Mouse (Mus musculus) right cerebral cortex, postnatal 14 days (tissue): ENCODE data around the gene Fuom.
"Not testable (repeated sequence)": the region's sequence is repeated elsewhere in the genome, so short reads cannot be mapped to it uniquely, and the experiment has no call there.

Source experiments
- DNase-seq: peaks from one replicate; pipeline ENCODE4 v3.0.0; 2022

The Fuom gene

GRCm38 (mm10) chr7:140101993-140102860 is at the start of gene Fuom:
Gene Fuom (minus strand): TSS chr7:140102441.
- DNase-seq, result peak; percentile 79

DNA sequence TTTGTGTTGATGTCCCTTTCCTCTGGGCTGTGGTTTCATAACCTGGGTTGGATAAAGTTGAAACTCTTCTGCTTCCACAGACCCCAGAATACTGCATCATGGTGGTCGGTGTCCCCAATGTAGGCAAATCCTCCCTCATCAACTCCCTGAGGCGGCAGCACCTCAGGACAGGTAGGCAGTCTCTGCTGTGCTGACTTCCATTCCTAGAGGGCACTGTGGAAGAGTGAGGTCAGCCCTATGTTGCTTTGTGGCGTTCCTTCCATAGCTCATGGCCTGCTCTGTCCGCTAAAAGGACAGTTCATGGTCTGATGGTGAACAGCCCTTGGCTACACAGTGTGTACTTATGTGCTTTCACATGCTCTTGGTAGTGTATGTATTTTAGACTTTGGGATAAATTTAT is 42.3 kb upstream of the Fuom start:
- DNase-seq, result no peak

DNA sequence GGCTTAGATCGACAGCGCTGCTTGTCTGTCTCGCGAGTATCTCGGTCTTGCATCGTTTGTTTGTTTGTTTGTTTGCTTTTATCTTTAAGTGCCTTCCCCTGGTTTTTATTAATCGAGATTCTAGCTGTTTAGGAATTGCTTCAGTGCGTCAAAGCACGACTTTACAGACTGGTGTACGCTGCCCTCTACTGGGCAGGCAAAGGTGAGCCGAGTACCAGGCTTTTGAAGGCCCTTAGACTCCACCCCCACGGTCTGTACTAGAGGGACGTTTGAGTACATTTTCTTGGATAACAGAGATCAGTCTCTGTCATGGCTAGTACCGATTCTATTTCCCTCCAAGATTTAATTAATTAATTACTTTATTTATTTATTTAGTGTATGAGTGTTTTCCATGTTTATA is 39.1 kb upstream of the Fuom start:
- peak; percentile 47 for DNase-seq

DNA sequence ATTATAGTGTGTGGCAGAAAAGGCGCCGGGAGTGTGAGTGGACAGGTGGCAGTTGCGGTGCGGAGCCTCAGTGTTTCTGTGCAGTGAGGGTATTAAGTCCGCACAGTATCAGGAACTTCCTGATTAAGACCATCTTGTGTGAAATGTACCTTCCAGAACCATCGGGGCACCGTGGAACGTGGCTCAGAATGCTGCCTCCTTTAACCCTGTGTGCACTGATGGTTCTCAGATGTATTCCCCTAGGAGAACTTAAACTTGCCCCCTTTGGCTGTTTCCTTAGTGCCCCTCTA is 35.7 kb upstream of the Fuom start:
- no peak for DNase-seq

- DNase-seq, result peak; percentile 99
Observed at GRCm38 (mm10) chr7:140137135-140138020, 35.1 kb upstream of the Fuom start, which contains the start of gene Mtg1. Gene Mtg1 (plus strand): TSS chr7:140137564.

- DNase-seq, result no peak
Observed at GRCm38 (mm10) chr7:140135106-140135770, 33.0 kb upstream of the Fuom start.

DNA sequence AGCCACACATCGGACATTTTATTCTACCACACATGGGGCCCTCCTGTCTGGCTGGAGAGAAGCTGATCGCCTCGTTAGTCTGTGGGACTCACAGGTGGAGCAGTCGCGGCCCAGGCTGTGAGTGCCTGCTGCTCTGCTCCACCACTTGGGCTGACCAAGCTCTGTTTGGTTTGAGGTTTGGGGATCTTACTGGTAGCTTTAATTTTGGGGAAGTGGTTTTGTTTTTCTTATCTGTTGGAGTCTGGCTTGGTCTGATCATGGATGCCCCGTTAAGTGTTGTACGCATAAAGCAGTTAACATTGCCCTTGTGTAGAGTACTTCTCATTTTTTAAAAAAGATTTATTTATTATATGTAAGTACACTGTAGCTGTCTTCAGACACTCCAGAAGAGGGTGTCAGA is 31.8 kb upstream of the Fuom start:
- not testable (repeated sequence) for DNase-seq

GRCm38 (mm10) chr7:140132184-140132583 is 29.9 kb upstream of the Fuom start:
- DNase-seq, result not testable (repeated sequence)

DNA sequence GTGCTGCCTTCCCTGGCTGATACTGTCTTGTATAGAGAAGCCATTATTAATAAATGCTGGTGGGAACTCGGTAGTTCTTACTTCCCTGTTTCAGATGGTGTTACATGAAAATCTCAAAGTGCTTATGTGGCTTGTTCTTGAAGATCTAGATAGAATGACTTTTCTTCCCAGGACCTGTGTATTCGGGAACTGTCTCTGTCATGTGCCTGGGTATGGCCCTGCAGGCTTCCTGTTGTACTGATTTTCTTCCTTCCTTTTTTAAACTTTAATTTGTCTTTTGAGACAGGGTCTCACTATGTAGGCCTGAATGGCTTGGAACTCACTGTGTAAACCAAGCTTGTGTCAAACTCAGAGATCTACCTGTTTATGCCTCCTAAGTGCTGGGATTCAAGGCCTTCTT is 25.7 kb upstream of the Fuom start:
- DNase-seq, result no peak

GRCm38 (mm10) chr7:140126934-140127333 is 24.7 kb upstream of the Fuom start:
- DNase-seq, result no peak

- DNase-seq, result no peak
Observed at GRCm38 (mm10) chr7:140126022-140126350, 23.7 kb upstream of the Fuom start.

DNA sequence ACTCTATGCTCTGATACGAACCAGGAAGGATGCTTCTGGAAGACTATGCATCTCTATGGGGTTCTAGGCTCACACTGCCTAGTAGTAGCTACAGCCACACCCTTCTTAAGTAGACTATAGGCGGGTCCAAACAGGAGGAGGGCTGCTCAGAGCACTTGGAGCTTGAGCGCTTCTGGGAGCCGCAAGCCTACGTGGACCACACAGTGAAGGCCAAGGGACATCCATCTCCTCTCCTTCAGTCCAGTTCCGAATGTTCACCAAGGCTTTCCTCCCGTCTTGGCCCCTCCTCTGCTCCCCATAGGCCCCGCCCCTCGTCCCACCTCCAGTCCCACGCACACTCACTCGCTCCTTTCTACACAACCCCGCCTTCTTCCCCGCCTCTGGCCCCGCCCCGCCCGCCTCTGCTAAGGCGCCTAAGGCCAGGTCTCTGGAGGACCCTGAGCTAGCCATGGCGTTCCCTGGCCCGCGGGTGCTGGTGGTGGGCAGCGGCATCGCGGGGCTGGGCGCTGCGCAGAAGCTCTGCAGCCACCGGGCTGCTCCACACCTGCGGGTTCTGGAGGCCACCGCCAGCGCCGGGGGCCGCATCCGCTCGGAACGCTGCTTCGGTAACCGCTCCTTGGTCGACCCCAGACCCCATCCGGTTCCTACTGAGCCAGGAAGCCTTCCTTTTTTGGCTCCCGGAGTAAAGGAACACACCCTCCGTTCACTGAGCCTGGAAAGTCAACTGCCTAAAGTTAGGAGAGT is 23.2 kb upstream of the Fuom start:
- peak; percentile 83 for DNase-seq

GRCm38 (mm10) chr7:140124382-140124781 is 22.1 kb upstream of the Fuom start:
- no peak for DNase-seq

DNA sequence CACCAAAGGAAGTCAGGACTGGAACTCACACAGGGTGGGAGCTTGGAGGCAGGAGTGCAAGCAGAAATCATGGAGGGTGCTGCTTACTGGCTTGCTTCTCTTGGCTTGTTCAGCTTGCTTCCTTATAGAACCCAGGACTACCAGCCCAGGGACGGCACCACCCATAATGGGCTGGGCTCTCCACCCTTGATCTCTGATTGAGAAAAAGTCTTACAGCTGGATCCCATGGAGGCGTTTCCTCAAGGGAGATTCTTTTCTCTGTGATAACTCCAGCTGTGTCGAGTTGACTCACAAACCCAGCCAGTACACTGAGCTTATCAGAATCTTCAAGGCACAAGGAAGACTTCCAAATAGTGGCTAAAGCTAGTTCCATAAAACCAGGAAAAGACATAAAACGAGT is 20.5 kb upstream of the Fuom start:
- DNase-seq, result no peak

DNA sequence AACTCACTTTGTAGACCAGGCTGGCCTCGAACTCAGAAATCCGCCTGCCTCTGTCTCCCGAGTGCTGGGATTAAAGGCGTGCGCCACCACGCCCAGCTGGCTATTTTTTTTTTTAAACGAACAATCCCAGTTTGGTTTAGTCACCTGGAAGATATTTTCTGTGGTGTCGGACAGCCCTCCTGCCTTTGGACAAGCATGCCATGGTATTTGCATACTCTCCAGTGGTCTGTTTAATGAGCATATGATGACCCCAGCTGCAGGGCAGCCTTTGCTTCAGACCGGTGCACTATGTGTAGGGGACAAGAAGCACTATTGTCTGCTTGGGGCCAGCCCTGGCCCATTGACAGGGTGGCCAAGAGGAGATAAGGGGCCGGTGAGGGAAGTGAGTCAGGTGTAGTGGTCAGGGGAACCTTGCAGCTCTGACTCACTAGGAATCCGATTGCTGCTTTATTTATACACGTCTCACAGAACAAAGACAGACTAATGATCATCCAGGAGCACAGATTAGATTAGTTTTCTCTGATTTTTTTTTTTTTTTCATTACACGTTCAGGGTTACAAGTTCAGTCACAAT is 19.2 kb upstream of the Fuom start:
- DNase-seq, result no peak

DNA sequence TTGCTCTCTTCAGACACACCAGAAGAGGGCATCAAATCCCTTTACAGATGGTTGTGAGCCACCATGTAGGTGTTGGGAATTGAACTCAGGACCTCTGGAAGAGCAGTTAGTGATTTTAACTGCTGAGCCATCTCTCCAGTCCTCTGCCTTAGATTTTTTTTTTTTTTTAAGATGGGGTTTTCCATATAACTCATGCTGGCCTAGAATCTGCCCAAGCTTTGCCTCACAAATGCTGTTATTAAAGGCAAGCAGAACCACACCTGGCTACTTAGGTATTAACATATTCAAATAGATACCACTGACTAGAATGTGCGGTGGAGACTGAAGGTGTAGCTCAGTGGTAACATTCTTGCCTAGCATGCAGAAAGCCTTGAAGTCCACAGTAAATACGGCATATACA is 18.2 kb upstream of the Fuom start:
- no peak for DNase-seq

DNA sequence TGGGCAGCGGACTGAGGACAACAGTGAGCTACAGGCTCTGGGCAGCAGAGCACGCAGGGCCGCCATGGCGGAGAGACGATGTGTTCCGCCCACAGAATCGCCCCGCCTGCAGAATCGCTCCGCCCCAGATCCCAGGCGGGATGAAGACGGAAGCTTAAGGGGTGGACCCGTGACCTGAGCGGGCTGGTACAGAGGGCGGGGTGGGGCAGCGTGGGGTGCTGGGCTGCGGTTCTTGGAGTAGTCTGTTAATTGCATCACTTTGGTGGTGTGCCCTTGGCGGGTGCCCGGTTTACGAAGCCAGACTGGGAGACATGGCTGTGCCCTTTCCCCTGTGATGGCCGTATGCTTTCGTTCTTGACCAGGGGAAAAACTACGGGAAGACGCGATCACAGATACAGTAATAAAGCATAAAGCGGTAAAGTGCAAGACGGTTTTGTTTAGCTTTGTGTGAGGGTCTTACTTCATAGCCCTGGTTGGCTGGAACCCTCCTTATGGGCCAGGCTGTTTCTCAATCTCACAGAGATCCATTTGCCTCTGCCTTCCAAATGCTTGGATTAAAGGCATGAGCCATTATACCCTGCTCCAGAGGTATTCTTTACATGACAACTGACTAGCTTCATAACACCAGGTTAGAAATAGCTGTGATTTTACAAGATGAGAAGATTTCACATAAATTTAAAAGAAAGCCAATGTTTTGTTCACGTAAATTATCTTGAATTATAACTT is 14.3 kb upstream of the Fuom start, which contains the start of gene Echs1:
TSS of gene Echs1 (minus strand) at position 148 of the 726 bp plus-strand sequence.
- peak; percentile 80 for DNase-seq

- no peak for DNase-seq
Observed at GRCm38 (mm10) chr7:140115583-140116328, 13.5 kb upstream of the Fuom start, which contains the start of gene Paox. Gene Paox (plus strand): TSS chr7:140115799.

DNA sequence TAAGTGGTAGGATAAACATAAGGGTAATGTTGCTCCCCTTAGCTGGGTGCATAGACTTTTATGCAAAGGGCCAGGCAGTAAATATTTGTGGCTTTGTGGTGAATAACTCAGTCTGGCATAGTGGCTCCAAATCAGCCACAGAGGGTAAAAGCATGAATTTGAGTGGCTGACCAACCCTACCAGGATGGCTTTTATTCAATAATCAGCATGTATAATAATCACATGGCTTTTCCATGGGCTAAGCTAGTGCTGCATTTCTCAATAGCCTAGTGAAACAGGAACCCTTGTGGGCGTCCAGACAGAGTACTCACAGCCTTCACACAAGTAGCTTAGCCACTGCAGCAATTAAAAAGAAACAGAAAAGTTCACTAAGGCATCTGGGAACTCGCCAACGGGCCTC is 9.7 kb upstream of the Fuom start:
- DNase-seq, result no peak

GRCm38 (mm10) chr7:140104009-140104408 is 1.8 kb upstream of the Fuom start:
- no peak for DNase-seq

DNA sequence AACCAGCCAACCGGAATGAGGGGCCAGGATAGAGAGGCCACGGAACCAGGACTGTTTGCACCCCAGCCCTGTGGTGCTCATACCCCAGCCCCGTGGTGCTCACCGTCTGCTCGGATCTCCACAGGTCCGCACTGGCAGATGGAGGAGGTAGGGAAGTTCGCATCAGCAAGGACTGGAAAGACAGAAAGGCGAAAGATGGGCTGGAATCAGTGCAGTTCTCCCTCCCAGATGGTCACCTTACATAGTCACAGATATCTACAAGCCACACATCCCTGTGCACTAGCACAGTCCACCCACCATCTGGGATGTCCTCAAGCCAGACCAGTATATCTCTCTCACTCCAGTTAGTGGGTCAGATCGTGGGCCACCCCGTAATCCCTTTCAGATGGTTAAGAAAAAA is 743 bp downstream of the Fuom start:
- no peak for DNase-seq
